Mouse (Mus musculus) hindbrain, embryonic 11.5 days (tissue): ENCODE measurements around the gene Slc25a3. TPM values are rescaled to one million over a fixed set of nuclear protein-coding genes. Genes with fewer than 3 reads are reported as not detected.
A peak's percentile ranks its signal among the peaks of the same experiment; 100 is the strongest.

Experiments used
- ATAC-seq: fragments of 200-750 bp; cut with Nextera tagmentation; 2 replicates; pipeline ENCODE4 v1.8.0; 2017; ENCODE audit warnings: mild to moderate bottlenecking, moderate TSS enrichment, moderate library complexity; ENCODE audit not compliant: low FRiP score
- DNase-seq: peaks from one replicate; pipeline ENCODE4 v3.0.0-alpha.2; 2015; ENCODE audit warnings: low spot score
- H3K27ac ChIP-seq: fragments of 300-500 bp; sonication (generic); 2 replicates; pipeline ENCODE4 v1.5.1; 2014; ENCODE audit warnings: mild to moderate bottlenecking, low read depth, low read length
- H3K27me3 ChIP-seq: fragments of 300-500 bp; sonication (generic); 2 replicates; pipeline ENCODE4 v1.6.1; 2014; ENCODE audit warnings: mild to moderate bottlenecking, low read length, moderate library complexity, mixed read lengths; ENCODE audit not compliant: control insufficient read depth, insufficient read depth
- H3K36me3 ChIP-seq: fragments of 300-500 bp; sonication (generic); 2 replicates; pipeline ENCODE4 v1.6.1; 2014; ENCODE audit warnings: mild to moderate bottlenecking, low read length, moderate library complexity, mixed read lengths; ENCODE audit not compliant: control insufficient read depth, insufficient read depth
- H3K4me1 ChIP-seq: fragments of 300-500 bp; sonication (generic); replicated peaks from 2 replicates; pipeline ENCODE4 v1.6.1; 2014; ENCODE audit warnings: low read length, mixed read lengths; ENCODE audit not compliant: control insufficient read depth, insufficient read depth
- H3K4me2 ChIP-seq: fragments of 300-500 bp; sonication (generic); replicated peaks from 2 replicates; pipeline ENCODE4 v1.6.1; 2014; ENCODE audit warnings: mild to moderate bottlenecking, low read depth, low read length
- H3K4me3 ChIP-seq: fragments of 300-500 bp; sonication (generic); 2 replicates; pipeline ENCODE4 v1.5.1; 2014; ENCODE audit warnings: low read depth, low read length
- H3K9ac ChIP-seq: fragments of 300-500 bp; sonication (generic); 2 replicates; pipeline ENCODE4 v1.6.1; 2014; ENCODE audit warnings: low read depth, low read length
- H3K9me3 ChIP-seq: fragments of 300-500 bp; sonication (generic); 2 replicates; pipeline ENCODE4 v1.6.1; 2016; ENCODE audit warnings: low read length; ENCODE audit not compliant: control insufficient read depth
- WGBS: fragments of 180-500 bp; shearing (Covaris S2); extraction: QIAGEN DNeasy Blood & Tissue Kit; methylation state at CpG from one replicate; pipeline ENCODE4 v1.1.7; 2014; 5-methylcytosine and 5-hydroxymethylcytosine counted together
- polyA plus RNA-seq: library from polyadenylated mRNA; unstranded; fragments of >200 nt; fragmentation: Nextera tagmentation; extraction: Ambion mirVana; gene quantifications from 2 replicates; pipeline ENCODE4 v1.2.1, GENCODE M21; 2014

Gene Slc25a3
- polyA plus RNA-seq, 1 experiment from 2014 or later: 455 TPM

- WGBS: 76% methylated on average over 5 of the region's 5 CpGs
- Histone ChIP-seq H3K36me3 (peaks cover 8% of the 10 kb centered on the region), H3K4me3 (0 out of 2 replicates have a peak overlapping the region, but pooled peaks have one; percentile 4), H3K4me1 (no peaks in the 10 kb centered on the region), H3K9me3 (no peaks in the 10 kb centered on the region), H3K27me3 (no peaks in the 10 kb centered on the region), H3K9ac (no peak overlapping the region), H3K4me2 (no peak overlapping the region; the same call in 1 of the 2 replicates), H3K27ac (no peak overlapping the region)
- peak; percentile 59 for DNase-seq
- ATAC-seq: no peak
Observed at GRCm38 (mm10) chr10:91166890-91167289, 43.0 kb upstream of the Slc25a3 start.

- no peak overlapping the region for H3K4me2 ChIP-seq
- H3K27me3 ChIP-seq: no peaks in the 10 kb centered on the region
- DNase-seq: no peak
- peaks cover 11% of the 10 kb centered on the region for H3K36me3 ChIP-seq
- H3K27ac ChIP-seq: no peak overlapping the region
- H3K9ac ChIP-seq: no peak overlapping the region
- no peaks in the 10 kb centered on the region for H3K9me3 ChIP-seq
- ATAC-seq: no peak
- H3K4me3 ChIP-seq: no peak overlapping the region
- no peaks in the 10 kb centered on the region for H3K4me1 ChIP-seq
Observed at GRCm38 (mm10) chr10:91165850-91166249, 42.0 kb upstream of the Slc25a3 start.

- ATAC-seq (no peak), DNase-seq (no peak)
- 90% methylated on average over 3 of the region's 3 CpGs for WGBS
- Histone ChIP-seq H3K27ac (no peak overlapping the region), H3K9me3 (no peaks in the 10 kb centered on the region), H3K27me3 (no peaks in the 10 kb centered on the region), H3K9ac (no peak overlapping the region), H3K36me3 (peaks cover 13% of the 10 kb centered on the region), H3K4me1 (no peaks in the 10 kb centered on the region), H3K4me3 (no peak overlapping the region), H3K4me2 (no peak overlapping the region)
Observed at GRCm38 (mm10) chr10:91164491-91164890, 40.6 kb upstream of the Slc25a3 start.

- H3K36me3 ChIP-seq: peaks cover 16% of the 10 kb centered on the region
- 92% methylated on average over 15 of the region's 15 CpGs for WGBS
- H3K4me1 ChIP-seq: no peaks in the 10 kb centered on the region
- ATAC-seq (no peak), DNase-seq (no peak)
- no peak overlapping the region for H3K27ac ChIP-seq
- no peaks in the 10 kb centered on the region for H3K9me3 ChIP-seq
- H3K9ac ChIP-seq: no peak overlapping the region
- no peaks in the 10 kb centered on the region for H3K27me3 ChIP-seq
- no peak overlapping the region for H3K4me2 ChIP-seq
- H3K4me3 ChIP-seq: no peak overlapping the region
Observed at GRCm38 (mm10) chr10:91162511-91163163, 38.8 kb upstream of the Slc25a3 start.

- no peak for DNase-seq
- H3K4me3 ChIP-seq: no peak overlapping the region
- no peaks in the 10 kb centered on the region for H3K4me1 ChIP-seq
- H3K9me3 ChIP-seq: no peaks in the 10 kb centered on the region
- no peaks in the 10 kb centered on the region for H3K27me3 ChIP-seq
- no peak overlapping the region for H3K27ac ChIP-seq
- 92% methylated on average over 11 of the region's 11 CpGs for WGBS
- ATAC-seq: no peak
- no peak overlapping the region for H3K4me2 ChIP-seq
- H3K9ac ChIP-seq: no peak overlapping the region
- H3K36me3 ChIP-seq: peaks cover 18% of the 10 kb centered on the region
Observed at GRCm38 (mm10) chr10:91162077-91162476, 38.2 kb upstream of the Slc25a3 start.

GRCm38 (mm10) chr10:91161006-91161405 lies 37.1 kb upstream of the Slc25a3 start:
- Histone ChIP-seq H3K4me2 (no peak overlapping the region), H3K27me3 (no peaks in the 10 kb centered on the region), H3K4me3 (no peak overlapping the region), H3K36me3 (peaks cover 21% of the 10 kb centered on the region), H3K27ac (no peak overlapping the region), H3K9me3 (no peaks in the 10 kb centered on the region), H3K9ac (no peak overlapping the region), H3K4me1 (no peaks in the 10 kb centered on the region)
- ATAC-seq: no peak
- 97% methylated on average over 5 of the region's 5 CpGs for WGBS
- DNase-seq: no peak

- H3K4me3 ChIP-seq: no peak overlapping the region
- H3K9ac ChIP-seq: no peak overlapping the region
- H3K9me3 ChIP-seq: no peaks in the 10 kb centered on the region
- H3K36me3 ChIP-seq: peaks cover 21% of the 10 kb centered on the region
- WGBS: 90% methylated on average over 8 of the region's 8 CpGs
- H3K27ac ChIP-seq: no peak overlapping the region
- no peak overlapping the region for H3K4me2 ChIP-seq
- ATAC-seq: no peak
- no peak for DNase-seq
- H3K27me3 ChIP-seq: no peaks in the 10 kb centered on the region
- H3K4me1 ChIP-seq: no peaks in the 10 kb centered on the region
Observed at GRCm38 (mm10) chr10:91158442-91158841, 34.6 kb upstream of the Slc25a3 start.

GRCm38 (mm10) chr10:91156338-91156737 lies 32.5 kb upstream of the Slc25a3 start:
- Histone ChIP-seq H3K4me1 (no peaks in the 10 kb centered on the region), H3K4me2 (no peak overlapping the region), H3K9ac (no peak overlapping the region), H3K36me3 (peaks cover 9% of the 10 kb centered on the region), H3K27me3 (no peaks in the 10 kb centered on the region), H3K4me3 (no peak overlapping the region), H3K9me3 (no peaks in the 10 kb centered on the region), H3K27ac (no peak overlapping the region)
- no peak for DNase-seq
- no peak for ATAC-seq
- 93% methylated on average over 6 of the region's 6 CpGs for WGBS

- no peaks in the 10 kb centered on the region for H3K4me1 ChIP-seq
- DNase-seq (no peak), ATAC-seq (no peak)
- peaks cover 18% of the 10 kb centered on the region for H3K36me3 ChIP-seq
- H3K4me2 ChIP-seq: no peak overlapping the region
- WGBS: 95% methylated on average over 10 of the region's 10 CpGs
- H3K27ac ChIP-seq: no peak overlapping the region
- no peaks in the 10 kb centered on the region for H3K27me3 ChIP-seq
- H3K9ac ChIP-seq: no peak overlapping the region
- H3K9me3 ChIP-seq: no peaks in the 10 kb centered on the region
- H3K4me3 ChIP-seq: no peak overlapping the region
Observed at GRCm38 (mm10) chr10:91153894-91154503, 30.1 kb upstream of the Slc25a3 start.
